Mouse (Mus musculus) forebrain, embryonic 13.5 days (tissue): ENCODE measurements around the gene Acad9. TPM values are rescaled to one million over a fixed set of nuclear protein-coding genes. Genes with fewer than 3 reads are reported as not detected.
"Not testable (repeated sequence)": the region's sequence is repeated elsewhere in the genome, so short reads cannot be mapped to it uniquely, and the experiment has no call there.

Experiments
- ATAC-seq: fragments of 200-750 bp; cut with Nextera tagmentation; 2 replicates; pipeline ENCODE4 v1.8.0; 2017
- H3K27ac ChIP-seq: fragments of 300-500 bp; sonication (generic); 2 replicates; pipeline ENCODE4 v1.5.1; 2015; ENCODE audit warnings: inconsistent platforms, mild to moderate bottlenecking, moderate library complexity
- H3K27me3 ChIP-seq: fragments of 300-500 bp; sonication (generic); 2 replicates; pipeline ENCODE4 v1.6.1; 2015; ENCODE audit warnings: mild to moderate bottlenecking, inconsistent platforms
- H3K36me3 ChIP-seq: fragments of 300-500 bp; sonication (generic); 2 replicates; pipeline ENCODE4 v1.6.1; 2015; ENCODE audit warnings: mild to moderate bottlenecking, inconsistent platforms; ENCODE audit not compliant: poor library complexity, severe bottlenecking
- H3K4me1 ChIP-seq: fragments of 300-500 bp; sonication (generic); 2 replicates; pipeline ENCODE4 v1.6.1; 2015; ENCODE audit warnings: inconsistent platforms
- H3K4me2 ChIP-seq: fragments of 300-500 bp; sonication (generic); 2 replicates; pipeline ENCODE4 v1.6.1; 2015; ENCODE audit warnings: inconsistent platforms, mild to moderate bottlenecking, moderate library complexity
- H3K4me3 ChIP-seq: fragments of 300-500 bp; sonication (generic); 2 replicates; pipeline ENCODE4 v1.5.1; 2015; ENCODE audit warnings: mild to moderate bottlenecking, inconsistent platforms
- H3K9ac ChIP-seq: fragments of 300-500 bp; sonication (generic); 2 replicates; pipeline ENCODE4 v1.6.1; 2015; ENCODE audit warnings: mild to moderate bottlenecking, inconsistent platforms
- H3K9me3 ChIP-seq: fragments of 300-500 bp; sonication (generic); replicated peaks from 2 replicates; pipeline ENCODE4 v1.6.1; 2016; ENCODE audit warnings: inconsistent platforms
- WGBS: fragments of 180-500 bp; shearing (Covaris S2); methylation state at CpG from one replicate; pipeline ENCODE4 v1.1.7; 2015; 5-methylcytosine and 5-hydroxymethylcytosine counted together
- polyA plus RNA-seq: library from polyadenylated mRNA; unstranded; fragments of >200 nt; fragmentation: Nextera tagmentation; extraction: Ambion mirVana; gene quantifications from 2 replicates; pipeline ENCODE4 v1.2.1, GENCODE M21; 2015

The Acad9 gene
- polyA plus RNA-seq, 1 experiment from 2014 or later = 88.1 TPM

DNA sequence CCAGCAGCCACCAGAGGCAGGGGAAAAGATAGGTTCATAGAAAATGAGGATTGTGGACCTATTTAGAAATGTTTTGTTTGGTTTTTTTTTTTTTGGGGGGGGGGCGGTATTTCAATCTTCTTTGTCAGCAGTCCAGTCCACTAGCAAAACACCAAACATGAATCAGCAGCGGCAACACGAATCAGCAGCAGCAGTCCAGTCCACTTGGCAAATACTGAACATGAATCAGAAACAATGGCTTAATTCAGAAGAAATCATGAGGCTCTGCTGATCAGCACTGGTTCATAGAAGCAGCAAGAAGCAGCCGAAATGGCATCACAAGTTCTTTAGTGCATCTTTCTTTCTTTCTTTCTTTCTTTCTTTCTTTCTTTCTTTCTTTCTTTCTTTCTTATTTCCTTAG is 50.3 kb downstream of the Acad9 start:
- Histone ChIP-seq H3K27me3 (no peaks in the 10 kb centered on the region), H3K9me3 (no peaks in the 10 kb centered on the region), H3K27ac (no peak overlapping the region), H3K4me3 (no peak overlapping the region), H3K4me1 (no peaks in the 10 kb centered on the region), H3K9ac (no peak overlapping the region), H3K4me2 (no peak overlapping the region), H3K36me3 (no peaks in the 10 kb centered on the region)
- no peak for ATAC-seq
- WGBS = 73% methylated on average over 4 of the region's 4 CpGs

DNA sequence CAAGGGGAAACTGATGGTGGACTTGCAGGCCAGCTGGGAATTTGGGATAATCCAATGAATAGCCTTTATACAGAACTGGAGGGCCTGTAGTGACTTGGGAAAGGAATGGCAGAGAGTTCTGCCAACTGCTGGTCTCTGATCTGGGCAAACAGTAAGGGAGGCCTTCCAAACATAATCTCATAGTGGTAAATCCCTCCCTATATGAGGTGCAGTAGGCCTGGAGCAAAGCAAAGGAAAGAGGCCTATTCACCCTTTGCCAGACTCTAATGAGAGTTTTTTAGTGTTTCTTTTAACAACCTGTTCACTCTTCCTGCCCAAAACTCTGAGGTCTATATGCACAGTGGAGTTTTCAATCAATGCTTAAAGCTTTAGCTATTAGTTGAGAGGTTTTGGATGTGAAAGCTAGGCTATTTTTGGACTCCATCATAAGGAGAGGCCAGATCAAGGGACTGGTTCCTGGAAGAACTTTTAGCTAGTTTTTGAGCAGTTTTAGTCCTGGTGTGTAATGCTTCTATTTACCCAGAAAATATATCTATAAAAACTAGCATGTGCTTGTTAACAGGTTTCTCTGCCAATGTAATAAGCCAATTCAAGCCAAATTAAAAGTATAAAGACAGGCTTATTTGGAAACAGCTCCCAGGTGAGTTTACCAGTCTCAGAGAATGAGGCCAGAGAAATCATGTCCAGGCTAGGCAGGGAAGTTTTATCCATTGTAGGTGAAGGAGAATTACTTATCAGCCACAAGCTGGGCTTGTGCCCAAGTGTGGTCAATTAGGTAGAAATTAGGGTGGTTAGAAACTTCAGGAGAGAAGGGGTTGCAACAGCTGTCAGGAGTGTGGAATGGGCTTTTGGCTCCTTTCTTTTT is 54.1 kb downstream of the Acad9 start:
- Histone ChIP-seq H3K27ac (no peak overlapping the region), H3K4me1 (no peaks in the 10 kb centered on the region), H3K9me3 (peaks cover 9% of the 10 kb centered on the region), H3K27me3 (no peaks in the 10 kb centered on the region), H3K9ac (no peak overlapping the region), H3K4me3 (no peak overlapping the region), H3K4me2 (no peak overlapping the region), H3K36me3 (no peaks in the 10 kb centered on the region)
- ATAC-seq = peak; percentile 41; the same call in 1 of the 2 replicates

DNA sequence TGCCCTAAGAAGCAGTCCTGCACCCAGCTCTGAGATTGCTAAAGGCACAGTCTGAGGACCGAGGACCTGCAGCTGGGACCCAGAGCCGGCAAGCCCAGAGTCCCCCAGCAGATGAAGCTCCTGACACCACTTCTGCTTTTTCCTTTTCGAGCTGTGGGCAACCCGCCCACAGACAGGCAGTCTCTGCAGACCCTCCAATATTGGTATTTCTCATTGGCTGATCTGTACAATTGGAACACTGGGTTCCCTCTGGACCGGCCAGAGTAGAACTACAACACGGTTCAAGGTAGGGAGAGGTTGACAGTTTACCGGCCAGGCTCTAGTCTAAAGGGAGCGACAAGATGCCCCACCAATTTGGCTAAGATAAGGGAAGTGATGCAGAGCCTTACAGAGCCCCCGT is 60.4 kb downstream of the Acad9 start:
- H3K27me3 ChIP-seq, H3K9ac ChIP-seq, H3K4me2 ChIP-seq, H3K4me3 ChIP-seq, H3K36me3 ChIP-seq, H3K27ac ChIP-seq, H3K4me1 ChIP-seq, ATAC-seq, H3K9me3 ChIP-seq: not testable (repeated sequence)
- 97% methylated on average over 9 of the region's 9 CpGs for WGBS

DNA sequence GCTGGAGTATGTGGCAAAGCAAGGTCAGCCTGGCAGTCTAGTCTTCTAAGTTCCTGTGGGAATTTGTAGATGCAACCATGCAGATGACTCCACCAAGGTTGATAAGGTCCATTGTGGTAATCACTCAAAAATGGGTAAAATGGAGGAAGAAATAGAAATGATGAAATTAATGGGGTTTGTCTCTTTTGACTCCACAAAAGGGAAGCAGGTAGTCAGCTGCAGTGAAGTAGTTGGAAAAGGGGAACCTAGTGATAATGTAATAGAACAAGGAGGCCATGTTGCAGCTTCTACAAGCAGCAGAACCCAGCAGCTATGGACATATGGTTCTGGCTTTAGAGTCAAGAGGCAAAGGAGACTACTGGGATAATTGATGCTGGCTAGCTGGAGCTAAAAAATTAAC is 70.4 kb downstream of the Acad9 start:
- no peaks in the 10 kb centered on the region for H3K4me1 ChIP-seq
- no peak overlapping the region for H3K27ac ChIP-seq
- H3K27me3 ChIP-seq = no peaks in the 10 kb centered on the region
- no peak for ATAC-seq
- H3K36me3 ChIP-seq = no peaks in the 10 kb centered on the region
- H3K9me3 ChIP-seq = no peaks in the 10 kb centered on the region
- no peak overlapping the region for H3K4me2 ChIP-seq
- no peak overlapping the region for H3K9ac ChIP-seq
- H3K4me3 ChIP-seq = no peak overlapping the region

DNA sequence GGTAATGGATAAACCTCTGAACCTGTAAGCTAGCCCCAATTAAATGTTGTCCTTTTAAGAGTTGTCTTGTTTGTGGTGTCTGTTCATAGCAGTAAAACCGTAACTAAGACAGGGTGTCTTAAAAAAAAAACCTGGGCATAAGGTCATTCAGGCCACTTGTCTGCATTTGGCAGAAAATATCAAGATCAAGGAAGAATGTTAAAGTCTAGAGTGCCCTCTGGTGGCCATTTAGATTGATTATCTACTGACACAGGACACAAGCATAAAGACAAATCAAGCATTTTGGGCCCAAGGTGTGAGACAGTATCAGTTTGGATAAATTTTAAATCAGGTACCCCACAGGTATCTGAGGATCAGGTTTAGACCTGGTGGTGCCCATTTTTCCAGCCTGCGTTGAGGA is 71.8 kb downstream of the Acad9 start:
- WGBS = 58% methylated on average over 2 of the region's 2 CpGs

DNA sequence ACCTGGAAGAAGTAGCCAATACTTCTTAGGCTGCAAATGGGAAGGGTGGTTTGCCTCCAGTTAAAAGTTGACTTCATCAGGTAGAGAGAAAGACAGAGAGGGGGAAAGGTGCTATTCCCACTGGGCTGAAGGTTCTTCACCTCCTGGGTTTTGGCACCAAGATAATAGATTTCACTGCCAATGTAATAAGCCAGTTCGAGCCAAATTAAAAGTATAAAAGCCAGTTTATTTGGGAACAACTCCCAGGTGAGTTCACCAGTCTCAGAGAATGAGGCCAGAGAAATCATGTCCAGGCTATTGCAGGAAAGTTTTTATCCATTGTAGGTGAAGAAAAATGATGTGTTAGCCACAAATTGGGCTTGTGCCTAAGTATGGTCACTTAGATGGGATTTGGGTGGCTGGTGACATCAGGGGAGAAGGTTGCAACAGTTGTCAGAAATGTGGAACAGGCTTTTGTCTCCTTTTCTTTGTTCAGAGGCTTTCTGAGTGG is 72.4 kb downstream of the Acad9 start:
- 88% methylated on average over 1 of the region's 1 CpGs for WGBS
- no peak overlapping the region for H3K27ac ChIP-seq
- no peak overlapping the region for H3K9ac ChIP-seq
- H3K4me1 ChIP-seq = no peaks in the 10 kb centered on the region
- no peak overlapping the region for H3K4me2 ChIP-seq
- H3K36me3 ChIP-seq = no peaks in the 10 kb centered on the region
- H3K4me3 ChIP-seq = no peak overlapping the region
- no peaks in the 10 kb centered on the region for H3K27me3 ChIP-seq
- no peaks in the 10 kb centered on the region for H3K9me3 ChIP-seq
- no peak for ATAC-seq

More for the DNA sequence above, 71.8 kb downstream of the Acad9 start:
- no peak overlapping the region for H3K9ac ChIP-seq
- H3K4me1 ChIP-seq = no peaks in the 10 kb centered on the region
- H3K4me2 ChIP-seq = no peak overlapping the region
- no peak overlapping the region for H3K27ac ChIP-seq
- no peak for ATAC-seq
- H3K36me3 ChIP-seq = no peaks in the 10 kb centered on the region
- H3K27me3 ChIP-seq = no peaks in the 10 kb centered on the region
- no peak overlapping the region for H3K4me3 ChIP-seq
- no peaks in the 10 kb centered on the region for H3K9me3 ChIP-seq

DNA sequence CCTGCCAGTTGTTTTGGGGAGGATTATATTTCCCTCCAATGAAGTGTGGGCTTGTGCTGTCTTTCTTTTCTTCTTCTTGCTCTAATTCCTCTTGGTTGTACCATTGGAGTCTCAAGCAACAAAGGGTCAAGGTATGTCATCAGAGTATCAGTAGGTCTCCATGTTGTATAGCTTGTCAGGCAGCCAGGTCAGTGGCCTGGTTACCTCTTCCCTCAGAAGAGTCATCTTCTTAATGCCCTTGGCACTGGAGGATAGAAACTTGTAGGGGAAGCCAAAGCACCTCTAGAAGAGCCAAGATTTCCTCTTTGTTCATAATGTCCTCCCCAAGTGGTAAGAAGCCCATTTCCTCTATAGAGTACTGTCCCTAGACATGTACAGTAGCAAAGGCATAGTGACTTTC is 73.2 kb downstream of the Acad9 start:
- Histone ChIP-seq H3K27me3 (no peaks in the 10 kb centered on the region), H3K4me3 (no peak overlapping the region), H3K36me3 (no peaks in the 10 kb centered on the region), H3K9ac (no peak overlapping the region), H3K4me1 (no peaks in the 10 kb centered on the region), H3K27ac (no peak overlapping the region), H3K4me2 (no peak overlapping the region), H3K9me3 (no peaks in the 10 kb centered on the region)
- ATAC-seq = no peak

Other genes starting within 250 kb of the Acad9 start
- 114 and 127 TPM in 2 replicates for gene Dcun1d1, start 128.5 kb upstream of the Acad9 start, polyA plus RNA-seq
- gene Mccc1, start 65.3 kb upstream of the Acad9 start, polyA plus RNA-seq = 33.8 and 34.7 TPM in 2 replicates
- not detected in 2 replicates for gene Ccdc144b, start 12.4 kb upstream of the Acad9 start, polyA plus RNA-seq
- 10.6 and 12.3 TPM in 2 replicates for gene D3Ertd254e, start 85.0 kb downstream of the Acad9 start, polyA plus RNA-seq
- gene Qrfpr, start 156.3 kb downstream of the Acad9 start, polyA plus RNA-seq = 2.0 and 2.6 TPM in 2 replicates